Mouse (Mus musculus): ENCODE data around the gene Kcnj2. TPM values are rescaled to one million over a fixed set of nuclear protein-coding genes. Genes with fewer than 3 reads are reported as not detected.

The Kcnj2 gene
- 0.23 and 0.31 TPM in 2 replicates for polyA plus RNA-seq (2014; fragmentation: Nextera tagmentation; extraction: Ambion mirVana)

- Histone ChIP-seq H3K9me3 (replicated peaks; ENCODE audit: control insufficient read depth, low read length) (no peaks in the 10 kb centered on the region), H3K4me1 (ENCODE audit: control insufficient read depth, insufficient read depth, low read length) (peaks cover 3% of the 10 kb centered on the region; the same call in 1 of the 2 replicates), H3K4me2 (ENCODE audit: low read length) (peak within 1 kb of the TSS; percentile 75), H3K27me3 (replicated peaks; ENCODE audit: control insufficient read depth, insufficient read depth, low read length) (peaks cover 13% of the 10 kb centered on the region; the same call in 1 of the 2 replicates), H3K27ac (ENCODE audit: low read depth, low read length) (no peak within 1 kb of the TSS), H3K36me3 (ENCODE audit: control insufficient read depth, insufficient read depth, low read length) (no peaks in the 10 kb centered on the region), H3K9ac (ENCODE audit: low read length) (peak within 1 kb of the TSS; percentile 50), H3K4me3 (ENCODE audit: low read depth, low read length) (peak within 1 kb of the TSS; percentile 39)
- DNase-seq (ENCODE audit: low spot score) (peak; percentile 95), ATAC-seq (peak; percentile 100)
- WGBS = under 1% methylated on average over 28 of the region's 28 CpGs
These were observed at the start of gene Kcnj2 for GRCm38 (mm10) chr11:111065635-111066298. TSS of gene Kcnj2 (plus strand) at chr11:111066164.

- ATAC-seq (no peak), DNase-seq (ENCODE audit: low spot score) (no peak)
- no peak overlapping the region for H3K27ac ChIP-seq (ENCODE audit: low read depth, low read length)
- no peaks in the 10 kb centered on the region for H3K36me3 ChIP-seq (ENCODE audit: control insufficient read depth, insufficient read depth, low read length)
- 90% methylated on average over 3 of the region's 3 CpGs for WGBS
- H3K4me3 ChIP-seq (ENCODE audit: low read depth, low read length) = no peak overlapping the region
- H3K9ac ChIP-seq (ENCODE audit: low read length) = no peak overlapping the region
- no peaks in the 10 kb centered on the region for H3K9me3 ChIP-seq (replicated peaks; ENCODE audit: control insufficient read depth, low read length)
- H3K27me3 ChIP-seq (replicated peaks; ENCODE audit: control insufficient read depth, insufficient read depth, low read length) = no peaks in the 10 kb centered on the region
- peaks cover 4% of the 10 kb centered on the region; the same call in 1 of the 2 replicates for H3K4me1 ChIP-seq (ENCODE audit: control insufficient read depth, insufficient read depth, low read length)
- no peak overlapping the region for H3K4me2 ChIP-seq (ENCODE audit: low read length)
These were observed 49.8 kb upstream of the Kcnj2 start for GRCm38 (mm10) chr11:111016206-111016605.

- no peaks in the 10 kb centered on the region for H3K36me3 ChIP-seq (ENCODE audit: control insufficient read depth, insufficient read depth, low read length)
- no peaks in the 10 kb centered on the region for H3K27me3 ChIP-seq (replicated peaks; ENCODE audit: control insufficient read depth, insufficient read depth, low read length)
- no peaks in the 10 kb centered on the region for H3K9me3 ChIP-seq (replicated peaks; ENCODE audit: control insufficient read depth, low read length)
- no peak overlapping the region for H3K4me3 ChIP-seq (ENCODE audit: low read depth, low read length)
- no peak overlapping the region for H3K9ac ChIP-seq (ENCODE audit: low read length)
- 32% methylated on average over 2 of the region's 2 CpGs for WGBS
- H3K4me1 ChIP-seq (ENCODE audit: control insufficient read depth, insufficient read depth, low read length) = peaks cover 4% of the 10 kb centered on the region; the same call in 1 of the 2 replicates
- no peak overlapping the region for H3K27ac ChIP-seq (ENCODE audit: low read depth, low read length)
- DNase-seq (ENCODE audit: low spot score) (no peak), ATAC-seq (no peak)
- no peak overlapping the region for H3K4me2 ChIP-seq (ENCODE audit: low read length)
These were observed 45.8 kb upstream of the Kcnj2 start for GRCm38 (mm10) chr11:111020211-111020610.

- Histone ChIP-seq H3K4me1 (ENCODE audit: control insufficient read depth, insufficient read depth, low read length) (peaks cover 4% of the 10 kb centered on the region; the same call in 1 of the 2 replicates), H3K4me2 (ENCODE audit: low read length) (no peak overlapping the region), H3K4me3 (ENCODE audit: low read depth, low read length) (no peak overlapping the region), H3K9me3 (replicated peaks; ENCODE audit: control insufficient read depth, low read length) (no peaks in the 10 kb centered on the region), H3K9ac (ENCODE audit: low read length) (no peak overlapping the region), H3K27ac (ENCODE audit: low read depth, low read length) (no peak overlapping the region), H3K27me3 (replicated peaks; ENCODE audit: control insufficient read depth, insufficient read depth, low read length) (no peaks in the 10 kb centered on the region), H3K36me3 (ENCODE audit: control insufficient read depth, insufficient read depth, low read length) (no peaks in the 10 kb centered on the region)
- 25% methylated on average over 8 of the region's 8 CpGs for WGBS
- peak; percentile 52 for DNase-seq (ENCODE audit: low spot score)
- ATAC-seq = peak; percentile 23; the same call in 1 of the 2 replicates
These were observed 43.2 kb upstream of the Kcnj2 start for GRCm38 (mm10) chr11:111022681-111023281.

- ATAC-seq (no peak), DNase-seq (ENCODE audit: low spot score) (peak; percentile 53)
- Histone ChIP-seq H3K9ac (ENCODE audit: low read length) (no peak overlapping the region), H3K36me3 (ENCODE audit: control insufficient read depth, insufficient read depth, low read length) (no peaks in the 10 kb centered on the region), H3K4me2 (ENCODE audit: low read length) (no peak overlapping the region), H3K9me3 (replicated peaks; ENCODE audit: control insufficient read depth, low read length) (no peaks in the 10 kb centered on the region), H3K27ac (ENCODE audit: low read depth, low read length) (no peak overlapping the region), H3K4me1 (ENCODE audit: control insufficient read depth, insufficient read depth, low read length) (no peaks in the 10 kb centered on the region), H3K4me3 (ENCODE audit: low read depth, low read length) (no peak overlapping the region), H3K27me3 (replicated peaks; ENCODE audit: control insufficient read depth, insufficient read depth, low read length) (no peaks in the 10 kb centered on the region)
- WGBS = 49% methylated on average over 5 of the region's 5 CpGs
These were observed 23.8 kb upstream of the Kcnj2 start for GRCm38 (mm10) chr11:111042175-111042574.

- Histone ChIP-seq H3K4me1 (ENCODE audit: control insufficient read depth, insufficient read depth, low read length) (no peaks in the 10 kb centered on the region), H3K27ac (ENCODE audit: low read depth, low read length) (no peak overlapping the region), H3K36me3 (ENCODE audit: control insufficient read depth, insufficient read depth, low read length) (no peaks in the 10 kb centered on the region), H3K9me3 (replicated peaks; ENCODE audit: control insufficient read depth, low read length) (no peaks in the 10 kb centered on the region), H3K9ac (ENCODE audit: low read length) (no peak overlapping the region), H3K4me3 (ENCODE audit: low read depth, low read length) (no peak overlapping the region), H3K27me3 (replicated peaks; ENCODE audit: control insufficient read depth, insufficient read depth, low read length) (no peaks in the 10 kb centered on the region), H3K4me2 (ENCODE audit: low read length) (no peak overlapping the region)
- ATAC-seq (no peak), DNase-seq (ENCODE audit: low spot score) (no peak)
- WGBS = 81% methylated on average over 4 of the region's 4 CpGs
These were observed 22.7 kb upstream of the Kcnj2 start for GRCm38 (mm10) chr11:111043298-111043697.

- Histone ChIP-seq H3K9me3 (replicated peaks; ENCODE audit: control insufficient read depth, low read length) (no peaks in the 10 kb centered on the region), H3K4me2 (ENCODE audit: low read length) (no peak overlapping the region), H3K36me3 (ENCODE audit: control insufficient read depth, insufficient read depth, low read length) (no peaks in the 10 kb centered on the region), H3K27ac (ENCODE audit: low read depth, low read length) (no peak overlapping the region), H3K4me3 (ENCODE audit: low read depth, low read length) (no peak overlapping the region), H3K4me1 (ENCODE audit: control insufficient read depth, insufficient read depth, low read length) (no peaks in the 10 kb centered on the region), H3K9ac (ENCODE audit: low read length) (no peak overlapping the region), H3K27me3 (replicated peaks; ENCODE audit: control insufficient read depth, insufficient read depth, low read length) (no peaks in the 10 kb centered on the region)
- 89% methylated on average over 3 of the region's 3 CpGs for WGBS
- no peak for ATAC-seq
- DNase-seq (ENCODE audit: low spot score) = no peak
These were observed 11.7 kb upstream of the Kcnj2 start for GRCm38 (mm10) chr11:111054252-111054651.

GRCm38 (mm10) chr11:111054854-111055822, 10.8 kb upstream of the Kcnj2 start:
- Histone ChIP-seq H3K9me3 (replicated peaks; ENCODE audit: control insufficient read depth, low read length) (no peaks in the 10 kb centered on the region), H3K4me1 (ENCODE audit: control insufficient read depth, insufficient read depth, low read length) (no peaks in the 10 kb centered on the region), H3K4me3 (ENCODE audit: low read depth, low read length) (no peak overlapping the region), H3K27ac (ENCODE audit: low read depth, low read length) (no peak overlapping the region), H3K36me3 (ENCODE audit: control insufficient read depth, insufficient read depth, low read length) (no peaks in the 10 kb centered on the region), H3K4me2 (ENCODE audit: low read length) (no peak overlapping the region), H3K9ac (ENCODE audit: low read length) (no peak overlapping the region), H3K27me3 (replicated peaks; ENCODE audit: control insufficient read depth, insufficient read depth, low read length) (no peaks in the 10 kb centered on the region)
- no peak for ATAC-seq
- 93% methylated on average over 8 of the region's 8 CpGs for WGBS
- DNase-seq (ENCODE audit: low spot score) = no peak

All from forebrain, embryonic 14.5 days (tissue).